Mouse (Mus musculus) heart, postnatal 10 days (tissue): ENCODE data around the gene Fgfr2. TPM values are rescaled to one million over a fixed set of nuclear protein-coding genes. Genes with fewer than 3 reads are reported as not detected.
A peak's percentile ranks its signal among the peaks of the same experiment; 100 is the strongest.

ENCODE experiments used
- DNase-seq, 2 experiments: peaks; one replicate each; pipeline ENCODE4 v3.0.0; 2021
- intact Hi-C: fragments of 180-260 bp; cut with DNase I; formaldehyde crosslinking; loops from one replicate; pipeline ENCODE4 v1.15.1; 2025
- total RNA-seq, 2 experiments: library from RNA; stranded (reverse); gene quantifications; 2 replicates each; pipeline ENCODE4 v1.2.3; 2021

The Fgfr2 gene
- total RNA-seq, 2 experiments from 2014 or later: 6.2 to 6.3 TPM

GRCm38 (mm10) chr7:130266166-130266490 is 2857.0 kb downstream of the Fgfr2 start:
- intact Hi-C loops: no loop called here

GRCm38 (mm10) chr7:130265319-130266165 is 2857.6 kb downstream of the Fgfr2 start:
- peak in 1 of 2 experiments; percentile 43 for DNase-seq
- intact Hi-C loops: no loop called here

More at GRCm38 (mm10) chr7:130266166-130266490, 2857.0 kb downstream of the Fgfr2 start:
- DNase-seq: peak; percentile 87 to 90

GRCm38 (mm10) chr7:130264616-130265318 is 2858.4 kb downstream of the Fgfr2 start:
- intact Hi-C loops: no loop called here
- peak; percentile 55 to 57 for DNase-seq

GRCm38 (mm10) chr7:130263799-130264351 is 2859.3 kb downstream of the Fgfr2 start:
- intact Hi-C loops: no loop called here

GRCm38 (mm10) chr7:130263233-130263594 is 2859.9 kb downstream of the Fgfr2 start:
- intact Hi-C loops: no loop called here
- DNase-seq: no peak

More at GRCm38 (mm10) chr7:130263799-130264351, 2859.3 kb downstream of the Fgfr2 start:
- no peak for DNase-seq

- intact Hi-C loops: no loop called here
Observed at GRCm38 (mm10) chr7:130262528-130263232, 2860.5 kb downstream of the Fgfr2 start.

GRCm38 (mm10) chr7:130261684-130262527 is 2861.2 kb downstream of the Fgfr2 start:
- no peak for DNase-seq
- intact Hi-C loops: no loop called here

More at GRCm38 (mm10) chr7:130262528-130263232, 2860.5 kb downstream of the Fgfr2 start:
- no peak for DNase-seq

- intact Hi-C loops: no loop called here
Observed at GRCm38 (mm10) chr7:130260905-130261683, 2862.1 kb downstream of the Fgfr2 start.

GRCm38 (mm10) chr7:130260060-130260459 is 2863.1 kb downstream of the Fgfr2 start:
- intact Hi-C loops: no loop called here
- DNase-seq: no peak

More at GRCm38 (mm10) chr7:130260905-130261683, 2862.1 kb downstream of the Fgfr2 start:
- DNase-seq: no peak

GRCm38 (mm10) chr7:130258704-130259295 is 2864.3 kb downstream of the Fgfr2 start:
- intact Hi-C loops: no loop called here
- DNase-seq: no peak

- intact Hi-C loops: no loop called here
- DNase-seq: no peak
Observed at GRCm38 (mm10) chr7:130257991-130258703, 2865.0 kb downstream of the Fgfr2 start.

GRCm38 (mm10) chr7:130253264-130253663 is 2869.9 kb downstream of the Fgfr2 start:
- intact Hi-C loops: no loop called here
- DNase-seq: no peak

GRCm38 (mm10) chr7:130251936-130252523 is 2871.1 kb downstream of the Fgfr2 start:
- intact Hi-C loops: no loop called here
- DNase-seq: no peak

GRCm38 (mm10) chr7:130250994-130251393 is 2872.2 kb downstream of the Fgfr2 start:
- DNase-seq: no peak
- intact Hi-C loops: no loop called here

GRCm38 (mm10) chr7:130248403-130248802 is 2874.7 kb downstream of the Fgfr2 start:
- DNase-seq: no peak
- intact Hi-C loops: no loop called here

GRCm38 (mm10) chr7:130247831-130248230 is 2875.3 kb downstream of the Fgfr2 start:
- intact Hi-C loops: no loop called here
- DNase-seq: no peak

GRCm38 (mm10) chr7:130246483-130246882 is 2876.7 kb downstream of the Fgfr2 start:
- intact Hi-C loops: no loop called here
- DNase-seq: no peak

GRCm38 (mm10) chr7:130244545-130244944 is 2878.6 kb downstream of the Fgfr2 start:
- intact Hi-C loops: no loop called here
- DNase-seq: no peak
